Mouse (Mus musculus) cerebellum, adult 2 months (tissue): ENCODE data around the gene Tapt1.

ENCODE experiments used
- CTCF ChIP-seq: fragments of 200-500 bp; IDR thresholded peaks from 2 replicates; pipeline ENCODE4 v1.5.1; 2011; ENCODE audit warnings: low read depth, mild to moderate bottlenecking, control low read depth, low read length, moderate library complexity, borderline replicate concordance; ENCODE audit not compliant: insufficient read depth
- POLR2A ChIP-seq: fragments of 200-500 bp; IDR thresholded peaks from 2 replicates; pipeline ENCODE4 v1.6.1; 2011; ENCODE audit warnings: low read length, control low read depth, borderline replicate concordance; ENCODE audit not compliant: insufficient read depth

DNA sequence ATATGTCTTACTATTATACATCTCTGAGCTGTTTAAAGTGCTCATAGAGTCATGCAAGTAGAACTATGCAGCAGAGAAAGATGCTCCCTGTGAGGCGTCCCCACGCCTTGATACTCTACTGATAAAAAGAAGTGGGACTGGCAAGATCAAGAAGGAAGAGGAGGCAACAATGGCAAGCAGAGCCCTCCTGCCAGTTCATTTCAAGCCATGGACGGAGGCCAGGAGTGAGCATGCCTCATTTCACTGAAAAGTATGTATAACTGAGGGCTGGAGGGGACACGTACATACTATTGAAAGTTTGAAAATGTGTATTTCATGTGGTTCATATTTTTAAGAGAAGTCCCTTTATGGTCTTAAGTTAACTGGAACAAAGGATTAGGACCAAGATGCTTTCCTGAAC, 28.0 kb downstream of the Tapt1 start:
- TF ChIP-seq POLR2A (no peak), CTCF (no peak)
